Mouse (Mus musculus) gastrocnemius, postnatal 10 days (tissue): ENCODE data around the gene Pip4k2b. TPM values are rescaled to one million over a fixed set of nuclear protein-coding genes. Genes with fewer than 3 reads are reported as not detected.

Source experiments
- DNase-seq: peaks from one replicate; pipeline ENCODE4 v3.0.0; 2021; ENCODE audit warnings: mixed read lengths
- total RNA-seq, 2 experiments: library from RNA; stranded (reverse); gene quantifications; 2 replicates each; pipeline ENCODE4 v1.2.3; 2021

The Pip4k2b gene
- total RNA-seq, 2 experiments from 2014 or later, result 46.8 to 49.7 TPM

DNA sequence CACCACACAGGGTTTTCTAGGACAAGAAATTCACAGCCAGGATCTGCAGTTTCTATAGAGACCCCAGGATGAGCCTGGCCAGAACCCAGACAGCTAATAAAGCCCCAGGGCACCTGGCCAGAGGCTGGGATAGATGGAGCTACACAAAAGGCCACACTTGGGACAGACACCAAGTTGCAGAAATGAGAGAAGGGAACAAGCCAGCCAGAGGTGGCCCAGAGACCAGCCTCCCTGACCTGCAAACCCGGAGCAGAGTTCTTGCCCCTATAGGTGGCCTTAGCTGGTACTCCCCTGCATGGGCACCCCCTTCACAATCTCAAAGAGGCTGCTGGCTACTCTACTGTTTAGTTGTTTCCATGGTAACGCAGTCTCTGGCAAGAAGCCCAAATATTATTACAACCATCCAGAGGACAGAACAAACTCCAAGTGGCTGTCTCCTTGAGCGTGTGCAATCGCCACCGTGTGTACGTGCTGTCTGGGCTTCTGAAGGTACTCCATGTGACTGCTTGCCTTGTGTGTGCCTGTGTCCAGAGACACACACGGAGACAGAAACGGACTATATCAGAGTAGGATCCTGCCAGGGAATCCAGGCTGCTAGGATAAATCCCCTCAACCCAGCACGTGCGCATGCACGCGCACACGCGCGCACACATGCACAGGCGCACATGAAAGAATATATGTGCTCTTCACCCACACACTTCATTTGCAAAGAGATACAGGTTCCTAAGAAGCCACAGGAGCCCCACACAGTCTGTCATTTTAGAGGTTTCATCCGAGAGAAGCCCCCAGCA lies 49.4 kb downstream of the Pip4k2b start:
- DNase-seq, result no peak

DNA sequence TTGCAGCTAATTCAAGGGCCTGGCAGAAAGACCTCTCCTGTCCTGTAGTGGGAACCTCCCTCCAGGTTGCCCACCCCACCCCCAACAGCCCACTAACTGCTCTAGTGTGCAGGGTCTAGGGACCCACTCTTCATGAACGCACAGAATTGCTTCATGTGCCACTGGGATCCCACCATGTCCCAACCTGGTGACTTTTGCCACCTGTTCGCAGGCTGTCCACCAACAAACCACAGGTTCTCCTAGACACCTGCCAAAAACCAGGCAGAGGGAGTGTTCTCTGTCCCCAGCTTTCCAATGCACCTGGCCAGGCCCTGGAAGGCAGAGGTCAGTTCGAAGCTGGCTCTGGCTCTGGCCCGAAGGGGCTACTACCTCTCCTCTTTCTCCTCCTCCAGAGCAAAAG lies 50.1 kb downstream of the Pip4k2b start:
- no peak for DNase-seq

DNA sequence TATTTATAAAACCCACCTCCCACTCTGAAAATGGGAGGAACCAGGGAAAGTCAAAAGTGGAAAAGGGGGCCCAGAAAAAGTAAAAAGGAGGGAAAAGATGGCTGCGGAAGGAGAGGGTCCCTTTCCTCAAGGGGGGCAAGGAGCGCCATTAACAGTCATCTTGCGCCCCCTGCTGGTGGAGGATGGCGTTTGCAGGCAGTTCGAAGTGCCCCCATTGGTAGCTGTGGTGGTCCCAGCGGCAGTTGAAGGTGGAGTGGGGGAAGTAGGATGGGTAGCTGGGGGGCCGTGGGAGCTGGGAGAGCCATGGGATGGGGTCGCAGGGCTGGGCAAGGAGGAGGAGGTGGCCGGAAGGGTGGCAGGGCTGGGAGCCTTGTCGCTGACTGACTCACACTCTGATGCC lies 54.6 kb downstream of the Pip4k2b start:
- peak; percentile 72 for DNase-seq

DNA sequence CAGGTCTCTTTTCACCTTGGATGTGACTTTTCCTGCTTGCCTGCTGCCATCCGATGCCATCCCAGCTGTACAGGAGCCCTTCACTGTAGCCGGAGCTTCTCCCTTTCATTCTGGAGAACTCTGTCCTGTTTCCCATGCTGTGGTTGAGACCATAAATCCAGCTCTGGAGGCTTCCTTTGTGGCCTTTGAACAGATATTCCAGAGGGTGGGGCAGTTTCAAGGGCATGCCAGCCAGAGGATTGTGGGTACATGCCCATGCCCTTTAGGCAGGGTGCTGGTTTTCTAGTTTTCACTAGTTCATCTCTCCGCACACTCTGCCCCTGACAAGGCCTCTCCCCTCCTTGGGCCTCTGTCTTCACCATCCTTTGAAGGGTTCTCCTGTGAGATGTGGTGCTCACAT lies 57.4 kb downstream of the Pip4k2b start:
- no peak for DNase-seq

DNA sequence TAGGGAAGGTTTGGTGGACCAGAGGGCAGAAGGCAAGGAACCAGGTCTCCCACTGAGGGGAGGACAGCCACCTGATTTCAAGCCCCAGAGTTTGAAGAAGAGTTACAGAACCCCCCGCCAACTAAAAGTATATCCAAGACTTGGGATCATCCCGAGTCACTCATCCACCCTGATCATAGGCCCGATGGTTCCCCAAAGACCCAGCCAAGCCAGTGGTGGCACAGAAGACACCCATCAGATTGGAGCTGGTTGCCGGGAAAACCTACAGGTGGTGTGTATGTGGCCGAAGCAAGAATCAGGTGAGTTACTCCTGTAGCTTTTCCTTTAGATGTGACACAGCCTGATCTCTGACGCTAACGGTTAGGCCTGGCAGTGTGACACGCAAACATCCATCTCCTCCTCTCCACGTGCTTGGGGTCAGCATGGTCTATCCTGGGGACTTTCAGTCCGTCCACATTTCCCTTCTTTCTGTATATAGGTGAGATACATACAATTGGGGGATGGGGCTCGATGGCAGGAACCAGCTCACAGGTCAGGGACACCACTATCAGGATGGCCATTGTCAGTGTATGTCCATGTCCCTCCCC lies 58.1 kb downstream of the Pip4k2b start:
- no peak for DNase-seq

DNA sequence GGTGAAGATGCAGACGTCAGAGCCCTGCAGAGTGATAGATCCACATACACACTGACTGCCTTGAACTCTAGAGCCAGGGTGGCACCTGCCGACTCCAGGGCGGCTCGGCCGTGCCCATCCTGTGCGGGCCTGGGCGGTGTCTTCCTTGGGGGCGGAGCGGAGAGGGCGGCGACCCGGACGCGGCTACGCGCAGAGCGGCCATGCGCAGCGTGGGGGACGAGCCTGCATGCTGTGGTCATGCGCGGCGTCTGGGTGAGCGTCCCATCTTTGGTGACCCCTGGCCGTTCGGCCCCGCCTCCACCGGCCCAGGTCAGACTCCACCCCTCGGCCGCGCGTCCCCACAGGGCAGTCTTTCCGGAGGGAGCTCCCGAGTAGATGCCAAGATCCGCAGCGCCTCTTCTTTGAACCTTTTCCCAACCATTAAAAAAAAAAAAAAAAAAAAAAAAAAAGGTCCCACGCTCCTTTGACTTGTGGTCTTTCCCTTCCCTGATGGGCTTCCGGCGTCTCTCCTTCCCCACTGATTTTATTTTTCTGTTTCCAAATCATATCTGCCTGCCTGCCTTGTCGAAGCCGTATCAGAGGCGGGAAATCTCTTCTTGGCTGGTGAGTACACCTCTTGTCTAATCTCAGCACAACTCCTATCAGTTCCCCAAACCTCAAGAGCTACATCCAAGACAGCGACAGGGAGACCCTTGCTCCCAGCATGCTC lies 58.7 kb downstream of the Pip4k2b start, which contains the start of gene Cisd3:
Gene Cisd3 (plus strand): TSS at position 214 of the 709 bp plus-strand sequence.
- peak; percentile 88 for DNase-seq

DNA sequence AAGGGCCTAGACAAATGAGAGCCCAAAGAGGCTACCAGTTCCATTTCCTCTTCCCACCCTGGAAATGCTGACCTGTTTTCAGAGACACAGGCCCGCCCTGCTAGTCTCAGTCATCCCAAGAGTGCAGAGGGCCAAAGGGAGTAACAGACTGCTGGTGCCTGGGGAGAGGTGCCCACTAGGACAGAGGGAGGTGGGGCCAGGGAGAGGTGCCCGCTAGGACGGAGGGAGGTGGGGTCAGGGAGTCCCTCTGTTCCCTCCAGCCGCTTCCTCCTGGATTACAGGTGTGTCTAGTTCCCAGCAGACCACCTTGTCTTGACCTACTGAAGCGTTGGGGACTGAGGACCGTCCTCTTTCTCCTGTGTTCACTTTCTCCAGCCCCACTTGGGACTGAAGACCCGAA lies 59.7 kb downstream of the Pip4k2b start:
- no peak for DNase-seq

DNA sequence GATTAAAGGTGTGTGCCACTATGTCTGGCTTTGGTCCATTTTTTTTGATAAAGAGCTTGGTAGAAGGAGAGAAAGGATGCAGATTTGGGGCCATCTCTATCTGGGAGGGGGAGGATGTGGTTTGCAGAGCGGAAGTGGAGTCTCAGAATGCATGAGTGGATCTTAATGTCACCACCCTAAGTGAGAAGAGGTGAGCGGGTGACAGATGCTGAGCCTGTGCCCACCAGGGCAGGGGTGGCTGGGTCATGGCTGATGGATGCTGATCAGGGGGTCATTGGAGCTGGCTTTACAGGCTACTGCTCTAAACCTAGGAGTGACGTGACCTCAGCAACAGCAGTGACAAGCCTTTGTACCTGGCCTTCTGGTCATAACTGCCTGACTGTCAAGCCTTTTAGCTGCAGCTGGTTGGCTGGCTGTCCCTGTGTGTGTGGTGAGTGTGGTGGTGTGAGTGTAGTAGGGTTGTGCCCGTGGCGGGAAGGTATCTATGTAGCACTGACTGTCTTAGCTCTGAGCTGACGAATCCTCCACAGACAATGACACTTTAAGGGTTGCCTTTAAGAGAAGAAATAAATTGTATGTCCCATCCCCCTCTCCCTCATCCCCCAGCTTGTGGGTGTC lies 60.3 kb downstream of the Pip4k2b start:
- DNase-seq, result no peak

DNA sequence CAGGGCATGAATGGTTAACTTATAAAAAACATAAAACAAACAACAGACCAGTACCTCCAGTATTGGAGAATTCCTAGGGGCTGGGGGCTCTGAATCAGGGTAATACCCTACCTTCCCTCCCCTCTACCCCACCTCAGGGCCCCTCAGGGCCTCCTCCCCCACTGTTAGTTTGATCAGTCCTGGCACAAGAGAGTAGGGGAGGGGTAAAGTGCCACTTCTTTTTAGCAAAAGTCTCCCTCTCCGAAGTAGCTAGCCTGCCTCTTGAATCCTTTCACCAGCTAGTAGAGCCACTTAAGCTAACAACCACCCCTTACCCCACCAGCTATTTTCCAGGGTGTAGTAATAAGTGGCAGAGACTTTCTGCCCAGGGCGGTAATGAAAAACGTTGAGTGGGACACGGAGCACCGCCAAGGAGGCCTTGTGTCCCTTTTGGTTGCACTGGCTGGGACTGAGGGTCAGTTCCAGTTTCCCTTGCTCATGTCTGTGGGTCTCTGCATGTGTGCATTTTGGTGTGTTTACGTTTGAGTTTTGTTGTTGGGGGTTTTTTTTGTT lies 61.9 kb downstream of the Pip4k2b start:
- DNase-seq, result no peak

DNA sequence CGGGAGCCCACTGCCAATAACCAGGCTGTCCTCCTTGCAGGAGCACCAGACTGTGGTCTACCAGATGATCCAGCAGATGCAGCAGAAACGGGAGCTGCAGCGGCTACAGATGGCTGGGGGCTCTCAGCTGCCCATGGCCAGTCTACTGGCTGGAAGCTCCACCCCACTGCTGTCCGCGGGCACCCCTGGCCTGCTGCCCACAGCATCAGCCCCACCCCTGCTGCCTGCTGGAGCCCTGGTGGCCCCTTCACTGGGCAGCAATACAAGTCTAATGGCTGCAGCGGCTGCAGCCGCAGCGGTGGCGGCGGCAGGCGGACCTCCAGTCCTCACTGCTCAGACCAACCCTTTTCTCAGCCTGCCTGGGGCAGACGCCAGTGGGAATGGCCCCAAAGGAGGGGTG lies 64.1 kb downstream of the Pip4k2b start:
- DNase-seq, result peak; percentile 48

DNA sequence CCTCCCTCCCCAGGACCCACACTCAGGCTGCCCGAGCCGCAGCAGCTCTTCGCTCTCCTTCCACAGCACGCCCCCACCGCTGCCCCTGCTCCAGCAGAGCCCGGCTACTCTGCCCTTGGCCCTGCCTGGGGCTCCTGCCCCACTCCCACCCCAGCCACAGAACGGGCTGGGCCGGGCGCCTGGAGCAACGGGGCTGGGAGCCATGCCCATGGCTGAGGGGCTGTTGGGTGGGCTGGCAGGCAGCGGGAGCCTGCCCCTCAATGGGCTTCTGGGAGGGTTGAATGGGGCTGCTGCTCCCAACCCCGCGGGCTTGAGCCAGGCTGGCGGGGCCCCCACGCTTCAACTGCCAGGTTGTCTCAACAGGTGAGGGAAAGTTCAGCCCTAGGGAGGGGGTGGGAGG lies 66.2 kb downstream of the Pip4k2b start:
- DNase-seq, result no peak

DNA sequence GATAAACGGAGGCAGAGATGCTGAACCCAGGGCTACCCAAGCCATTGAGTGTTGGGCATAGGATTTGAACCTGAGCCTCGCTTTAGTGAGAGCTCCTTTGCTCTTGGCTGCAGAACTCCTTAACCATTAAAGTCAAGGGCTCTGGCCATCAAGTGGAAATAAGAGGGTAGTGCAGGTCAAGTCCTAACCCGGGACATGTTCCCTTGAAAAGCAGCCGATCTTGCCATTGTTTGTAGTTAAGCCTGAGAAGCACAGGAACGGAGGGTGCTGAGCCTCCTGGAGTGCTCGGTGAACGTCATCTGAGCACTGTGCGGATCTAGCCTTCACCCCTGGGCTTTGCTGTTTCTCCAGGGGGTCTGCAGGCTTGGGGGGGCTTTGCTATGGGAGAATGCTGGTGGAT lies 66.7 kb downstream of the Pip4k2b start:
- no peak for DNase-seq

DNA sequence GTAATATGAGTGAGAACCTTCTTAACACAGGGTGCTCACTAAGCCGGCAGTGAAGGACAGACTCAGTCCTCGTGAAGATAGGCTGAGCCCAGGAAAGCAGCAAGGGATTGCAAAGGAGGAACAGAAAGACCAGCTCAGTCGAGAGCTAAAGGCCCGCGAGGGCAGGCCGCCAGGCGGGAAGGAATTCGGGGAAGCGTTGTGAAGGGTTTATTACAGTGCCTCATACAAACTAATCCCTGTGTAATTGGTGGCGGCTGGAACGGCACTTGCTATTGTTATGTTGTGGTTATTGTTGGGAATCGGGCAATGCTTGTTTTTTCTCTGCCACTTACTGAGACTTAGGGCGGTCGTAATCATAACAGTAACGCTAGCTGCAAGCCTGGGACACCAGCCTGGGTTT lies 67.1 kb downstream of the Pip4k2b start:
- no peak for DNase-seq

DNA sequence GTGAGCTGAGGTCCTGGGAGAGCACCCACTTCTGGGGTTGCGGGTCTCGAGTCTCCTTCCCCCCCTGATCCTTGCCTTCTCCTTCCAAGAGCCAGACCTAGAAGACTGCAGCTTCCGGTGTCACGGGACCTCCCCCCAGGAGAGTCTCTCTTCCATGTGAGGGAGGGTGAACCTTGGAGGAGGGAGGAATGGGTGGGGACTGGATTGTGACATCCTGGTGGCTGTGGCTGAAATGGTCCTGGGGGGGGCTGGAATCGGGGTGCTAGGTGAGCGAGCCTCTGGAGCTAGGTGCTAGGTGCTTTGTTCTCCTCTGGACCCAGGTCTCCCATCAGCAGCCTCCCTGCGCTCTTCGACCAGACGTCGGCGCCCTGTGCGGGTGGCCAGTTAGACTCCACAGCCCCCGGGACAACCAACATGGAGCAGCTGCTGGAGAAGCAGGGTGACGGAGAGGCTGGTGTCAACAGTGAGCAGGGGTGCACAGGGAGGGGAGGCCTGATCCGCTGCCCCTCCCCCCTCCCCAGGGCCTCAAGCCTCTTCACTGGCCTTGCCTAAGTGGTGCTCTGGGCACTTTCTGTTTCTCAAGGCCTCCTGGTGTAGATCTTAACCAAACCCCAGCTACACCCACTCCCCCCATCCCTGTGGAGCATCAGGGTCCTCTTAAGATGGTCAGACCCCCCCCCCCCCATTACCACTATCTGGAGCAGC lies 68.3 kb downstream of the Pip4k2b start:
- DNase-seq, result no peak

DNA sequence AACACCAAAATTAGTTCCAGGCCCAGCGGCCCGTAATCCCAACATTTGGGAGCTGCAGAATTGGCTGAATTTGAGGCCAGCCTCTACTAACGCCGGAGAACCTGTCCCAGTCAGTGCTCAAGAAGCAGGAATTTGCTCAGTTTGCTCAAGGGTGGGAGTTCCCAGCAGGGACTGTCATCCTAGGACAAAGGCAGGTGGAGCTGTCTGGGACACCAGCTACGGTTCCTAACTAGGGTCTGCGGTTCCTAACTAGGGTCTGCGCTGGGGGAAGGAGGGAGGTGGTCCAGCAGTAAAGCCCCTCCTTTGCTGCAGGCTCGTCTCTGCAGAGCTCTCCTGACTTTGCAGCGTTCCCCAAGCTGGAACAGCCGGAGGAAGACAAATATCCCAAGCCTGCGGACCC lies 71.4 kb downstream of the Pip4k2b start:
- DNase-seq, result no peak

DNA sequence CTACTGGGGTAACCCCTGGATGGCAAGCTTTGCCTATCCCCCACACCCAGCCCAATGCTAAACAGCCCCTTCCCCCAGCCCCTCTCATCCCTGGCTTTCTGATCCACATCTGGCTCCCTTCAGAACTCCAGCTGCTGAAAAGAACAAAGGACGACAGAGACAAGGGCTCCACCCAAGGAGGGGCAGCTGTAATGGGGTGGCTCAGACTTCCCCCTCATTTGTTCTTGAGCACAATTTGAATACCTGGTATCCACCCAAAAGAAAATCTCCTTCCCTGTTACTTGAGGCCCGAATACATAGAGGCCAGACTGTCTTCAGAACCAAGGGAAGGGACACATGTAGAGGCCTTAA lies 73.4 kb downstream of the Pip4k2b start:
- DNase-seq, result no peak

DNA sequence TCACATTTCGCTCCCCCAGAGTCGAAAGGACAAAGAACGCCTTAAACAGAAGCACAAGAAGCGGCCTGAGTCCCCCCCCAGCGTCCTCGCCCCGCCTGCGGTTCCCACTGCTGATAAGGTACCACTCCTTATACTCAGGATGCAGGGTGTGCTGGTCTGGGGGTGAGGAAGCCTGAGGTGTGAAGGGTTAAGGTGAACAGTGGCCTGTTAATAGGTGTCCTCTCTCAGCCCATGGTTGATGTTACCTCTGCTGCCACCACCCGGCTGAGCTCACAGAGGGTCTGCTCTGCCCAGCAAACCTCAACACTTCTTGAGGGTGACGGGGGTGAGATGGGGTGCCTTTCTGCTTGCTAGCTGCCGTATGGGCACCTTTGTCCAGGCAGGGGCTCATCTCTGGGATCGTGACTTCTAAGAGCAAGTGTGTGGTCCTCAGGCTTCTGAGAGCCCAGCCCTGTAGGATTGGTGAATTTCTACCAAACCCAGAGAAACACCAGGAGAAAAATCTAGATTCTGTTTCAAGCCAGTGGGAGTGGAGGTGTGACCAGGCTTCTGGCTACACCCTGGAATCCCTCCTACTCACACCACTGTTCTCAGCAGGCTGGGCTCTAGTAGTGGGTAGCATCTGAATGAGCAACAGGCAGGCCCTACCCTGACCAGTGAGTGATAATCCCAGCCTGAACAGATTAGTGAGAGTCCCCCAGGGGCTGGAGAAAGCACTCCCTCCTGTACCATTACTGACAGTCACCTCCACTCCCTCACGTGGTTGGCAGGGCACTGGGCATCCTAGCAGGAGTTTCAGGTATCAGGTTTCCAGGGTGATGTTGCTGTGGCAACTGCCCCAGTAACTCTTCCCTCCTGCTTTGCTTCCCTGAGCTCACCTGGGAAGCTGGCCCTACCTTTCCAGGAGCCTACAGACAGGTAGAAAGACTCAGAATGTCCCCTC lies 74.0 kb downstream of the Pip4k2b start:
- no peak for DNase-seq

DNA sequence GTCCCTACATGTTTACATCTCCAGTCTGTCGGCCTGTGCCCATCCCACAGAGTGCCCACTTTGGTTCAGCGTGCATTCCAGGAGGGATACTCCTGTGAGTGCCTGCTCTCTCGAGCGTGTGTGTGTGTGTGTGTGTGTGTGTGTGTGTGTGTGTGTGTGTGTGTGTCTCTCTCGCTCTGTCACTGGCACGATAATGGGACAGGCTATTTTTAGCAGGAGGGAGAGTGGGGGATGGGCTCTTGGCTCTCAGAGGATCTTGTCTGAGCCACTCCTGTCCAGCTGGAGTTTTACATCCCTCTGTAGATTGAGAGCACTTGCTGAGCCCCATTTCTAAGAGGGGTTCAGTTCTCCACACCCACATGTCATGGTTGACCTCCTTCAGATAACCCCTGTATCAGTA lies 74.7 kb downstream of the Pip4k2b start:
- DNase-seq, result peak; percentile 62

DNA sequence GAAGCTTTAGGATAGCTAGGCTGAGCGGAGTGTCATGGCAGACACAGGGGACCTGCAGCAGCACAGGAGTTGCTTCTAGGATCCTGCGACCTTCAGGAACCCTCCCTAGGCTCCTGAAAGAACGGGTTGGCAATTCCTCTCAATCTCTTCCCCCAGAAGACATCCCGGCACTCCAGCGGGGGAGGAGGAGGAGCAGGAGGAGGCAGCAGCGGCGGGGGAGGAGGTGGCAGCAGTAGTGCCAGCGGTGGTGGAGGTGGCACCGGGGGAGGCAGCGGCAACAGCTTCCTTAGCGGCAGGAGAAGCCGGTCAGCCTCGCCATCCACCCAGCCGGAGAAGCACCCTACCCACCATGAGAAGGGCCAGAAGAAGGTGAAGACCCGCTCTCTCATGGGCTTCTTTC lies 75.2 kb downstream of the Pip4k2b start:
- DNase-seq, result no peak

DNA sequence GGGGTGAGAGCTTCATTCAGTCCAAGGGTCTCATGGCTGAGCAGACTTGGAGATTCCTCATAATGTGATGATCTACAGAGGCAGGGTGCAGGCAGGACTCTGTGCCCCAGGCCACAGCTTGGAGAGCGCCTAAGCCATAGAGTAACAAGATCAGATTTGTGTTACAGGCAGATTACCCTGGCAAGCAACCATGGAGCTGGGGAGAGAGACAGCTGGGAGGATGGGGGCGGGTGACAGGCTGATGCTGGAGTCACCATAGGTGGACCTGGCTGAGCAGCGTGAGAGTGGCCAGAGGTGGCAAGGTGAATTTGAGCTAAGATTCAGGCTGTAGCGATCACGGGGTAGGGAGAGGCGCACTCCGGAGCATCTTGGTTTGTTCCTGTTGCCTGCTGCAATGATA lies 76.3 kb downstream of the Pip4k2b start:
- DNase-seq, result no peak

DNA sequence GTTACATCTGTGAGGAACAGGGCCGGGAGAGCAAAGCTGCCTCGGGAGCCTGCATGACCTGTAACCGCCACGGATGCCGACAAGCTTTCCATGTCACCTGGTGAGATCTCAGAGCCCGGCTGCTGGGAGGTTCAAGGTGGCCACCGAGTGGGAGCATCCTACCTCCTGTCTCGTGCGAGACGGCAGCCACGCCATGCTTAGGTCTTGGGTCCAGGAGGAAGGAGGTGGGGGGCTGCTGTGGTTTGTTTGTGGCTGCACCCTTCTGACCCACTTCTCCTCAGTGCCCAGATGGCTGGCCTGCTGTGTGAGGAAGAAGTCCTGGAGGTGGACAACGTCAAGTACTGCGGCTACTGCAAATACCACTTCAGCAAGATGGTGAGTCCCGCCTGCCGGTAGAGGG lies 77.7 kb downstream of the Pip4k2b start:
- DNase-seq, result no peak
